Mouse (Mus musculus) heart, adult 2 months (tissue): ENCODE data around the gene Olfr1272. TPM values are rescaled to one million over a fixed set of nuclear protein-coding genes. Genes with fewer than 3 reads are reported as not detected.
"Not testable (repeated sequence)": the region's sequence is repeated elsewhere in the genome, so short reads cannot be mapped to it uniquely, and the experiment has no call there.

ENCODE experiments used
- DNase-seq, 2 experiments: peaks; one replicate each; pipeline ENCODE4 v3.0.0; 2021
- H3K27ac ChIP-seq: fragments of 200-600 bp; 2 replicates; pipeline ENCODE4 v1.8.1; 2022
- H3K27me3 ChIP-seq: fragments of 200-500 bp; 2 replicates; pipeline ENCODE4 v1.6.1; 2012; ENCODE audit warnings: mild to moderate bottlenecking, low read length, inconsistent platforms, mixed read lengths; ENCODE audit not compliant: control insufficient read depth, insufficient read depth
- H3K36me3 ChIP-seq: fragments of 200-500 bp; 2 replicates; pipeline ENCODE4 v1.6.1; 2012; ENCODE audit warnings: low read length, inconsistent platforms; ENCODE audit not compliant: control insufficient read depth, insufficient read depth
- H3K4me1 ChIP-seq: fragments of 200-500 bp; 2 replicates; pipeline ENCODE4 v1.6.1; 2011; ENCODE audit warnings: low read length; ENCODE audit not compliant: control insufficient read depth, insufficient read depth
- H3K4me3 ChIP-seq: fragments of 200-600 bp; 2 replicates; pipeline ENCODE4 v1.8.1; 2022
- H3K79me2 ChIP-seq: fragments of 200-500 bp; replicated peaks from 2 replicates; pipeline ENCODE4 v1.6.1; 2012; ENCODE audit warnings: mild to moderate bottlenecking, inconsistent platforms, low read length, moderate library complexity, mixed read lengths; ENCODE audit not compliant: control insufficient read depth, insufficient read depth
- H3K9ac ChIP-seq: fragments of 200-500 bp; 2 replicates; pipeline ENCODE4 v1.6.1; 2012; ENCODE audit warnings: low read depth, mild to moderate bottlenecking, control low read depth, inconsistent platforms, low read length, mixed read lengths
- CTCF ChIP-seq: fragments of 200-600 bp; IDR thresholded peaks from 2 replicates; pipeline ENCODE4 v1.8.1; 2022; ENCODE audit warnings: antibody characterized with exemption, mild to moderate bottlenecking, moderate library complexity
- EP300 ChIP-seq: fragments of 200-500 bp; IDR thresholded peaks from 2 replicates; pipeline ENCODE4 v1.6.1; 2011; ENCODE audit warnings: low read depth, low read length, control low read depth; ENCODE audit not compliant: insufficient read depth
- POLR2A ChIP-seq: fragments of 200-500 bp; IDR thresholded peaks from 2 replicates; pipeline ENCODE4 v1.6.1; 2011; ENCODE audit warnings: mild to moderate bottlenecking, low read depth, low read length, control low read depth; ENCODE audit not compliant: insufficient read depth
- WGBS: fragments of 180-500 bp; shearing (Covaris S2); methylation state at CpG from one replicate; pipeline ENCODE4 v1.1.7; 2018; 5-methylcytosine and 5-hydroxymethylcytosine counted together
- intact Hi-C: fragments of 180-260 bp; cut with DNase I; formaldehyde crosslinking; loops from one replicate; pipeline ENCODE4 v1.15.1; 2025
- long read RNA-seq: library from polyadenylated mRNA; stranded (forward); transcript quantifications from one replicate; pipeline ENCODE4 v2.0.0, GENCODE M21; 2021
- polyA plus RNA-seq: library from polyadenylated mRNA; depleted of rRNA; stranded (reverse); fragments of >200 nt; gene quantifications from 2 replicates; pipeline ENCODE4 v1.2.3, GENCODE M21; 2012; rRNA removed
- total RNA-seq, 2 experiments: library from RNA; stranded (reverse); gene quantifications; 2 replicates each; pipeline ENCODE4 v1.2.3; 2021

The Olfr1272 gene
- not detected for total RNA-seq
- not detected in 2 replicates for polyA plus RNA-seq
- long read RNA-seq = 0 reads

DNA sequence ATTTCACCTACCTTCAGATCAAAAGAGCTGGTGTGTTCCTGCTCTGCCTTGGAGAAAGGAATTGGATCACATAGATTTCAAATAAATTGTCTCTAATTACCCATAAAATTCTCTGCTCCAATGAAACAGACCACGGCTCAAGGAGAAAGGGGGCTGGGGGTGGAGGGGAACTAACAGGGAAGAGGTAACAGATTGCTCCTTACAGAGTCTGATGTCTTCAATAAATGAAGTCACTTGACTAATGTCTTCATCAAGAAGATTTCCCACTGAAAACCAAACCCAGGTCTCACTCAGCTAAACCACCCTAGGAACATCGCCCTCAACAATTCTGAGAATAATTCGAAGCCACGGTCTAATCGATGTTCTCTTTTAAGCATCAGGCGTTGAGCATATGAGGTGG, at the start of gene Olfr1272:
Gene Olfr1272 (minus strand): TSS at position 101 of the 400 bp plus-strand sequence.
- 87% methylated on average over 6 of the region's 6 CpGs for WGBS
- intact Hi-C loops = no loop called here

DNA sequence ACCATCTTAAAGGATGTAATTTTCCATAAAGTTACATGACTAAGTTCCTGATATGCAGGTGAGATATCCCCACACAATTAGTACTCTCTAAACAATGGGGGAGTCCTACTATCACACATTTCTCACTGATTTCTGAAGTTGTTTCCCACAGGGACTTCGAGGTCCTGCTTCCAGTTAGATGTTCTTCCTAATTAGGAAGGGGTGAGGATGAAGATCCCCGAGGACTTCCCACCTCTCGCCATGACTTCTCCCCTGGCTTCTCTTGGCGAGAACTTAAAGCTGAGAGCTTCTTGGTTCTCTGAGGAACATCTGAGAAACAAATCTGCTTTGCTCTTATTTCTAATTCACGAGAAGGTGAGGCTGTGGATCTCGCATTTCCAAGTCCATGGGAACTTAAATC, 29.3 kb upstream of the Olfr1272 start, which contains the start of gene Gm13769:
Gene Gm13769 (plus strand): TSS at position 301 of the 400 bp plus-strand sequence.
- DNase-seq, H3K36me3 ChIP-seq, H3K27me3 ChIP-seq, H3K4me1 ChIP-seq, H3K9ac ChIP-seq, H3K79me2 ChIP-seq, H3K4me3 ChIP-seq, intact Hi-C loops, H3K27ac ChIP-seq: not testable (repeated sequence)
- no CpG with 5 or more reads among the region's 6 CpGs for WGBS

More for the DNA sequence above, at the start of gene Olfr1272:
- DNase-seq = no peak
- no peak within 1 kb of the TSS for H3K9ac ChIP-seq
- H3K36me3 ChIP-seq = no peaks in the 10 kb centered on the region
- no peaks in the 10 kb centered on the region for H3K27me3 ChIP-seq
- no peaks in the 10 kb centered on the region for H3K79me2 ChIP-seq
- H3K4me3 ChIP-seq = no peak within 1 kb of the TSS
- H3K4me1 ChIP-seq = no peaks in the 10 kb centered on the region
- TF ChIP-seq POLR2A (no peak), EP300 (no peak), CTCF (no peak)
- no peak within 1 kb of the TSS for H3K27ac ChIP-seq

DNA sequence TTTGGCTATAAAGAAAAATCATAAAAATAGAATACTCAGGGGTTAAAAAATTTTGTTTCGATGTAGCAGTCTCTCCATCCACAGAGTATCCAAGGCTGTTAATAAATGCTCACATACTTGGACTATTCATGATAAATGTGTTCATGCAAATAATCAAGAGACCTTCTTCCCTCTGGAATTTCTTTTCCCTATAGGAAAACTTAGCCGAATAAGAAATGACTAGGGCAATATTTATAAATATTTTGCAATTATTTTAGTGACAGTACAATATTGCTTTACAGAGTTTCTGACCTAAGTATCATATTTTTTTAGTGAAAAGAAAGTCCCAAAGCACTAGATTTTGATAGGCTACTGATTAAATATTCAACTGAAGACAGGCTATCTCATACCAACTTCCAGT, 21.7 kb downstream of the Olfr1272 start, which contains the start of gene Olfr1271:
Gene Olfr1271 (minus strand): TSS at position 101 of the 400 bp plus-strand sequence.
- Histone ChIP-seq H3K9ac (no peak within 1 kb of the TSS), H3K36me3 (no peaks in the 10 kb centered on the region), H3K79me2 (no peaks in the 10 kb centered on the region), H3K27me3 (no peaks in the 10 kb centered on the region), H3K4me1 (no peaks in the 10 kb centered on the region), H3K27ac (no peak within 1 kb of the TSS), H3K4me3 (no peak within 1 kb of the TSS)
- WGBS = 73% methylated on average over 2 of the region's 2 CpGs
- DNase-seq = no peak
- intact Hi-C loops = no loop called here
- no peak for TF ChIP-seq CTCF
- no peak for TF ChIP-seq EP300
- TF ChIP-seq POLR2A = no peak

DNA sequence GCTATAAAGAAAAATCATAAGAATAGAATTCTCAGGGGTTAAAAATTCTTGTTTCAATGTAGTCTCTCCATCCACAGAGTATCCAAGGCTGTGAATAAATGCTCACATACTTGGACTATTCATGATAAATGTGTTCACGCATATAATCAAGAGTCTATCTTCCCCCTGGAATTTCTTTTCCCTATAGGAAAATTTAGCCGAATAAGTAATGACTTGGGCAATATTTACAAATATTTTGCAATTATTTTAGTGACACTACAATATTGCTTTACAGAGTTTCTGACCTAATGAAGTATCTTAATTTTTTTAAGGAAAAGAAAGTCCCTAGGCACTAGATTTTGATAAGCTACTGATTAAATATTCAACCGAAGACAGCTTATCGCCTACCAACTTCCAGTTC, 35.1 kb downstream of the Olfr1272 start, which contains the start of gene Olfr142:
Gene Olfr142 (minus strand): TSS at position 101 of the 400 bp plus-strand sequence.
- WGBS = 82% methylated on average over 4 of the region's 4 CpGs
- Histone ChIP-seq H3K79me2 (no peaks in the 10 kb centered on the region), H3K27ac (no peak within 1 kb of the TSS), H3K36me3 (no peaks in the 10 kb centered on the region), H3K4me3 (no peak within 1 kb of the TSS), H3K4me1 (no peaks in the 10 kb centered on the region), H3K9ac (no peak within 1 kb of the TSS), H3K27me3 (no peaks in the 10 kb centered on the region)
- DNase-seq = no peak
- intact Hi-C loops = no loop called here
- TF ChIP-seq CTCF = no peak
- no peak for TF ChIP-seq EP300
- no peak for TF ChIP-seq POLR2A

Other genes with a start within 250 kb of the Olfr1272 start
- not detected for gene Olfr140, start 229.2 kb downstream of the Olfr1272 start, total RNA-seq
- gene Olfr140, start 229.2 kb downstream of the Olfr1272 start, polyA plus RNA-seq = not detected in 2 replicates
- not detected for gene Olfr1269, start 171.4 kb downstream of the Olfr1272 start, total RNA-seq
- gene Olfr1269, start 171.4 kb downstream of the Olfr1272 start, polyA plus RNA-seq = not detected in 2 replicates
- gene Olfr32, start 150.5 kb downstream of the Olfr1272 start, total RNA-seq = not detected
- not detected in 2 replicates for gene Olfr32, start 150.5 kb downstream of the Olfr1272 start, polyA plus RNA-seq
- gene Olfr1270, start 139.8 kb downstream of the Olfr1272 start, total RNA-seq = not detected
- gene Olfr1270, start 139.8 kb downstream of the Olfr1272 start, polyA plus RNA-seq = not detected in 2 replicates
- gene Olfr1506, start 68.3 kb downstream of the Olfr1272 start, total RNA-seq = not detected
- not detected in 2 replicates for gene Olfr1506, start 68.3 kb downstream of the Olfr1272 start, polyA plus RNA-seq
- gene Olfr142, start 35.2 kb downstream of the Olfr1272 start, total RNA-seq = not detected
- not detected in 2 replicates for gene Olfr142, start 35.2 kb downstream of the Olfr1272 start, polyA plus RNA-seq
- not detected for gene Olfr1271, start 21.8 kb downstream of the Olfr1272 start, total RNA-seq
- not detected in 2 replicates for gene Olfr1271, start 21.8 kb downstream of the Olfr1272 start, polyA plus RNA-seq
- gene Gm13769, start 29.4 kb upstream of the Olfr1272 start, total RNA-seq = under 1 TPM in 1 of 2 experiments, not detected in 1; 0.16 TPM
- not detected in 2 replicates for gene Gm13769, start 29.4 kb upstream of the Olfr1272 start, polyA plus RNA-seq
- gene Olfr1274-ps, start 105.8 kb upstream of the Olfr1272 start, total RNA-seq = not detected
- gene Olfr1274-ps, start 105.8 kb upstream of the Olfr1272 start, polyA plus RNA-seq = not detected in 2 replicates